Mouse (Mus musculus) forebrain, embryonic 14.5 days (tissue): ENCODE results near the gene Arf3. TPM values are rescaled to one million over a fixed set of nuclear protein-coding genes. Genes with fewer than 3 reads are reported as not detected.

Experiments used
- ATAC-seq: fragments of 200-750 bp; cut with Nextera tagmentation; 2 replicates; pipeline ENCODE4 v1.8.0; 2017; ENCODE audit warnings: mild to moderate bottlenecking, moderate library complexity
- DNase-seq: peaks from one replicate; pipeline ENCODE4 v3.0.0-alpha.2; 2015; ENCODE audit warnings: low spot score
- H3K27ac ChIP-seq: fragments of 300-500 bp; sonication (generic); 2 replicates; pipeline ENCODE4 v1.5.1; 2014; ENCODE audit warnings: low read depth, mild to moderate bottlenecking, control low read depth, low read length, moderate library complexity
- H3K27me3 ChIP-seq: fragments of 300-500 bp; sonication (generic); replicated peaks from 2 replicates; pipeline ENCODE4 v1.6.1; 2014; ENCODE audit warnings: low read length, control low read depth, mixed read lengths; ENCODE audit not compliant: control insufficient read depth, insufficient read depth
- H3K36me3 ChIP-seq: fragments of 300-500 bp; sonication (generic); 2 replicates; pipeline ENCODE4 v1.6.1; 2014; ENCODE audit warnings: low read length, control low read depth; ENCODE audit not compliant: control insufficient read depth, insufficient read depth
- H3K4me1 ChIP-seq: fragments of 300-500 bp; sonication (generic); 2 replicates; pipeline ENCODE4 v1.6.1; 2014; ENCODE audit warnings: antibody characterized with exemption, low read length, control low read depth; ENCODE audit not compliant: control insufficient read depth, insufficient read depth
- H3K4me2 ChIP-seq: fragments of 300-500 bp; sonication (generic); 2 replicates; pipeline ENCODE4 v1.6.1; 2014; ENCODE audit warnings: mild to moderate bottlenecking, control low read depth, low read length
- H3K4me3 ChIP-seq: fragments of 300-500 bp; sonication (generic); 2 replicates; pipeline ENCODE4 v1.5.1; 2014; ENCODE audit warnings: low read depth, low read length, control low read depth
- H3K9ac ChIP-seq: fragments of 300-500 bp; sonication (generic); 2 replicates; pipeline ENCODE4 v1.6.1; 2014; ENCODE audit warnings: mild to moderate bottlenecking, low read length, control low read depth, moderate library complexity
- H3K9me3 ChIP-seq: fragments of 300-500 bp; sonication (generic); replicated peaks from 2 replicates; pipeline ENCODE4 v1.6.1; 2016; ENCODE audit warnings: low read length, control low read depth, mixed read lengths; ENCODE audit not compliant: control insufficient read depth
- WGBS: fragments of 180-500 bp; shearing (Covaris S2); extraction: QIAGEN DNeasy Blood & Tissue Kit; methylation state at CpG from one replicate; pipeline ENCODE4 v1.1.7; 2014; 5-methylcytosine and 5-hydroxymethylcytosine counted together
- polyA plus RNA-seq: library from polyadenylated mRNA; unstranded; fragments of >200 nt; fragmentation: Nextera tagmentation; extraction: Ambion mirVana; gene quantifications from 2 replicates; pipeline ENCODE4 v1.2.1, GENCODE M21; 2014

Arf3 gene
- polyA plus RNA-seq, 1 experiment from 2014 or later, result 31.7 TPM

DNA sequence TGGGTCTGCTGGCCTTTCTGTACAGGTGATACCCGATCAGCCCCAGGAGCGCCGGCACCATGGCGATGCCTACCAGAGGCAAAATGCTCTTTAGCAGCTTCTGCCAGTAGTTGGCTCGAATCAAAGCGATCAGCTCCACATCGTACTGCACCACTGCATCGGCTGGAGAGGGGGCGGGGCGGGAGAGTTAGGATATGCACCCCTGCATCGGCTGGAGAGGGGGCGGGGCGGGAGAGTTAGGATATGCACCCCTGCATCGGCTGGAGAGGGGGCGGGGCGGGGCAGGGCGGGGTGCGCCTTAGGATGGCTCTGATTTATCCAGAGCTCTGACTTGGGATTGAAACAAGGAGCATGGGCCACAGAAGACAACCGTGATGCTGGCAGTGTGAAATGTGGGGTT lies 38.6 kb downstream of the Arf3 start:
- H3K27me3 ChIP-seq, result peaks cover 12% of the 10 kb centered on the region; the same call in 1 of the 2 replicates
- no peak overlapping the region for H3K27ac ChIP-seq
- no peak for ATAC-seq
- H3K9me3 ChIP-seq, result no peaks in the 10 kb centered on the region
- H3K36me3 ChIP-seq, result no peaks in the 10 kb centered on the region
- WGBS, result 40% methylated on average over 19 of the region's 19 CpGs
- H3K4me2 ChIP-seq, result no peak overlapping the region
- H3K4me1 ChIP-seq, result peaks cover 16% of the 10 kb centered on the region
- no peak for DNase-seq
- no peak overlapping the region for H3K9ac ChIP-seq
- H3K4me3 ChIP-seq, result no peak overlapping the region

DNA sequence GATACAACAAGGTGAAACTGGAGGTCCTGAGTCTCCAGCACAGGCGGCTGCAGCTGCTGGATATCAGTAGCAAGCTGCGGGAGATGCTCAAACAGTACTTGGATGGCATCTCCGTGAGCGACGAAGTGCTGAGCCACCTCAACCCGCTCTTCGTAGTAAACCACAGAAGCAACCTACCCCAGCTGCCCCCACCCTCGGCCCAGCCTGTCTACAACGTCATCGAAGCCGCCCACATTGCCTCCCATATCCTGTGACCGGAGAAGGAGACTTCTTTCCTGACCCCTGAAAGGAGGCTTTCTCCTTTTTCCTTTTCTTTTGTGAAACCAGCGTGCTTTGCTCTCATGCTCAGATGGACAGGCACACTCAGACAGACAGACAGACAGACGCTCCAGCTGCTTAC lies 40.2 kb downstream of the Arf3 start:
- Histone ChIP-seq H3K4me2 (0 out of 2 replicates have a peak overlapping the region, but pooled peaks have one; percentile 4), H3K9ac (no peak overlapping the region), H3K27ac (no peak overlapping the region), H3K4me1 (peaks cover 16% of the 10 kb centered on the region), H3K27me3 (peaks cover 10% of the 10 kb centered on the region; the same call in 1 of the 2 replicates), H3K9me3 (no peaks in the 10 kb centered on the region), H3K36me3 (no peaks in the 10 kb centered on the region), H3K4me3 (no peak overlapping the region)
- ATAC-seq, result no peak
- 63% methylated on average over 14 of the region's 14 CpGs for WGBS
- no peak for DNase-seq

GRCm38 (mm10) chr15:98722191-98722590 lies 40.8 kb downstream of the Arf3 start:
- Histone ChIP-seq H3K9me3 (no peaks in the 10 kb centered on the region), H3K9ac (no peak overlapping the region), H3K27ac (no peak overlapping the region), H3K4me1 (peaks cover 9% of the 10 kb centered on the region), H3K4me2 (peak overlapping the region; percentile 4; the same call in 1 of the 2 replicates), H3K36me3 (no peaks in the 10 kb centered on the region), H3K4me3 (no peak overlapping the region), H3K27me3 (peaks cover 10% of the 10 kb centered on the region; the same call in 1 of the 2 replicates)
- WGBS, result 30% methylated on average over 8 of the region's 8 CpGs
- ATAC-seq, result peak; percentile 37
- DNase-seq, result peak; percentile 75

DNA sequence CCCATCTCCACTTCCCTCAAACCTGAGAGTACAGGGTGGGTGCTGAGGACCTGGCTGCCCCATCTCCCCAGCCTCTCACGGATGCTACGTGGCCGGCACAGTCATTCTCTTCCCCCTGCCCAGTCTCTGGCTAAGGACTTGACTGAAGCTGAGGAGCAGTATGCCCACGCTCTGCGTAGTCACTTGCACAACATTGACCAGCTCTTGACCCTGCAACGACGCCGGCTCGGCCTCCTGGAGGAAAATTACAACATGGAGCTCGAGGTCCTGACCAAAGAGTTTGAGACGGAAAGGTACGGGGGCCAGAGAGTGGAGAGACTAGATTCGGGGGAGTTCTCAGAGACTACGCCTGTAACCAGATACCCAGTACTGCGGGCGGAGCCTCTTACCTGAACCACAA lies 45.7 kb downstream of the Arf3 start:
- H3K36me3 ChIP-seq, result no peaks in the 10 kb centered on the region
- H3K9ac ChIP-seq, result no peak overlapping the region
- H3K27ac ChIP-seq, result no peak overlapping the region
- H3K4me2 ChIP-seq, result no peak overlapping the region
- H3K4me3 ChIP-seq, result no peak overlapping the region
- DNase-seq, result no peak
- 0 out of 2 replicates have a peak, but pooled peaks cover 3% of the 10 kb centered on the region for H3K27me3 ChIP-seq
- ATAC-seq, result no peak
- 70% methylated on average over 16 of the region's 16 CpGs for WGBS
- no peaks in the 10 kb centered on the region for H3K9me3 ChIP-seq
- peaks cover 5% of the 10 kb centered on the region; the same call in 1 of the 2 replicates for H3K4me1 ChIP-seq

DNA sequence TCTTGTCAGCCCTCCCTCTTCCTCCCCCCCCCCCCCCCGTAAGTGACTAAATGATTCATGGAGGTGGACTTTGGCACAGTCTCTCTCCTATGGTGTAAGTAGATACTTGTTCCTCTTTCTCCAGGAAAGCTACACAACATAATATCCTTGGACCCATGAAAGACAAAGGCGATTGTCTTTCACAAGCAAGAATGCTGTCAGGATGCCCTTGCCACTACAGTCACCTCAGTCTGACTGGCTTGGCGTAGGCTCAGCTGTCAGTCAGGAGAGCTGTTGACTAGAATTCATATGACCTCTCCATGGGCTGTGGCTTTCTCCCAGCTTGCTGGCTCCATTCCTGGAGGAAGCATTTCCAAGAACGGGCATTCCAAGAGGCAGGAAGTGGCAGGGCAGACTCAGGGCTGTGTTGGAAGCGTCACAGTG lies 48.8 kb downstream of the Arf3 start:
- Histone ChIP-seq H3K27ac (no peak overlapping the region), H3K4me1 (no peaks in the 10 kb centered on the region), H3K36me3 (no peaks in the 10 kb centered on the region), H3K9ac (no peak overlapping the region), H3K4me2 (no peak overlapping the region), H3K9me3 (no peaks in the 10 kb centered on the region), H3K27me3 (0 out of 2 replicates have a peak, but pooled peaks cover 3% of the 10 kb centered on the region), H3K4me3 (no peak overlapping the region)
- DNase-seq, result no peak
- no peak for ATAC-seq
- WGBS, result 79% methylated on average over 5 of the region's 5 CpGs

DNA sequence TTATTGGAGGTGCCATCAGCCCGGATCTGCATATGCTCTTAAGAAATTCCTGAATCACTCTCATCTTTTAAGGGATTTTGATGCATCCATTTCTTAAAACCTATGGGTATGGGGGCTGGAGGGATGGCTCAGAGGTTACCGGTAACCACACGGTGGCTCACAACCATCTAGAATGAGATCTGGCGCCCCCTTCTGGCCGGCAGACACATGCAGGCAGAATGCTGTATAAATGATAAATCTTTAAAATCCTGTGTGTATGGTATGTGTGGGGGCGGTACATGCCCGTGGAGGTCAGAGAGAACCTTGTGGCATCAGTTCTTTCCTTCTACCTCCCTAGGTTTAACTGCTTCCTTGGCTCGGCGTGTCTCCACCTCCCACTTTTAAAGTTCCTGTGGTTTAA lies 52.6 kb downstream of the Arf3 start:
- Histone ChIP-seq H3K9ac (no peak overlapping the region), H3K27me3 (0 out of 2 replicates have a peak, but pooled peaks cover 3% of the 10 kb centered on the region), H3K27ac (no peak overlapping the region), H3K4me2 (no peak overlapping the region), H3K36me3 (no peaks in the 10 kb centered on the region), H3K4me1 (no peaks in the 10 kb centered on the region), H3K4me3 (no peak overlapping the region), H3K9me3 (no peaks in the 10 kb centered on the region)
- 13% methylated on average over 9 of the region's 9 CpGs for WGBS
- peak; percentile 72 for DNase-seq
- ATAC-seq, result no peak

DNA sequence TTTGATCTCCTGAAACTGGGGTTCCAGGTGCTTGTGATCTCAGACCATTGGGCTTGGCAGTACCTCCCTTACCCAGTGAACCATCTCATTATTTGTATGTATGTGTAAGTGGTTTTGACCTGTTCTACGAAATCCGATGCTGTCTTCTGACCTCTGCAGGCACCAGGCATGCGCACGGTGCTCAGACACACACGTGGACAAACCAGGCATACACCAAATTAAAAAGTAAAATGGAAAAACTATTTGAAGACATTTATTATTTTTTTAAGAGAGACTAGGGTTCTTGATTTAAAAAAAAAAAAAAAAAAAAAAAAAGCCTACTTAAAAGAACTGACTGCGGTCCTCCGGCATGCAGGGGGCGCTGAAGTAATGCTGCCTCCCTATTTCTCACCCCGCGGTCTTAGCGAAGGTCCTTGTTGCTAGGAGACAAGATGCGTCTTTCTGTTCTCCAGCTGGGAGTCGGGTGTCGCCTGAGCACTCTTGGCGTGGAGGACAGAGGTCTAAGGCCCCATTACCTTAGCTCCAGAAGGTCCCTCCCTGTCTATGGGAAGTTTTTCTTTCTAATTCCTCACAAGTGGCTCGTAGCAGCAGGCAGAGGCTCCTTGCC lies 55.1 kb downstream of the Arf3 start, which contains the start of gene Ccdc65:
TSS of gene Ccdc65 (plus strand) at position 442 of the 607 bp plus-strand sequence.
- Histone ChIP-seq H3K4me3 (peak within 1 kb of the TSS; percentile 20), H3K27ac (no peak within 1 kb of the TSS), H3K36me3 (no peaks in the 10 kb centered on the region), H3K4me1 (no peaks in the 10 kb centered on the region), H3K9me3 (no peaks in the 10 kb centered on the region), H3K9ac (0 out of 2 replicates have a peak within 1 kb of the TSS, but pooled peaks have one; percentile 13), H3K27me3 (0 out of 2 replicates have a peak, but pooled peaks cover 3% of the 10 kb centered on the region), H3K4me2 (peak within 1 kb of the TSS; percentile 48)
- 0 out of 2 replicates have a peak, but pooled peaks have one; percentile 48 for ATAC-seq
- 22% methylated on average over 16 of the region's 16 CpGs for WGBS
- DNase-seq, result peak; percentile 88

DNA sequence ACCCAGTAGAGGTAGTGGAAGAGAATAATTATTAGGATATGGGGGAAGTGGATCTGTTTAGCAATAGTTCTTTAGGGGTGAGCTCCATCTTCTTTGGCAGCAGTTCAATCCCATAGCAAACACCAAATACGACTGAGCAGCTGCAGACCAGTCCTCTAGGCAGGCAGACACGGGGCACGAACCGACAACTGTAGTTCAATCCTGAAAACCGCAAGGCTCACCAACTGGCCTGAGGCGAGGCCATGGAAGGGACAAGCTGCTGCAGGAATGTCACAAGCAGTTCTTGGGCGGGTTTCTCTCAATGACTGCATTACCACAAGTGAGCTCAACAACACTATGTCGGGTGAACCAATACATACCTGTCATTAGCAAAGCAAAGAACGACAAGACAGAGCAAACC lies 58.7 kb downstream of the Arf3 start:
- peaks cover 17% of the 10 kb centered on the region; the same call in 1 of the 2 replicates for H3K27me3 ChIP-seq
- H3K9ac ChIP-seq, result no peak overlapping the region
- no peaks in the 10 kb centered on the region for H3K36me3 ChIP-seq
- no peak overlapping the region for H3K4me2 ChIP-seq
- ATAC-seq (no peak), DNase-seq (no peak)
- H3K9me3 ChIP-seq, result no peaks in the 10 kb centered on the region
- H3K4me1 ChIP-seq, result no peaks in the 10 kb centered on the region
- WGBS, result 61% methylated on average over 9 of the region's 9 CpGs
- no peak overlapping the region for H3K4me3 ChIP-seq
- no peak overlapping the region for H3K27ac ChIP-seq
